Mouse (Mus musculus): ENCODE results near the gene Ccdc3.

GRCm38 (mm10) chr2:5125506-5125905 lies 12.1 kb upstream of the Ccdc3 start:
- no peak for TF ChIP-seq CTCF (IDR thresholded peaks at IDR 0.05; ENCODE audit: borderline replicate concordance, insufficient read depth, low read length)
- no peak for TF ChIP-seq POLR2A (IDR thresholded peaks at IDR 0.05; ENCODE audit: low read depth, low read length)

Measured in embryonic fibroblast, embryonic 13.5 days (primary cell).